Mouse (Mus musculus) olfactory bulb, adult 2 months (tissue): Measurements from ENCODE around the gene Bnc1.

ENCODE experiments used
- CTCF ChIP-seq: fragments of 200-500 bp; IDR thresholded peaks from 2 replicates; pipeline ENCODE4 v1.5.1; 2012; ENCODE audit warnings: low read depth, mild to moderate bottlenecking, low read length, moderate library complexity; ENCODE audit not compliant: insufficient read depth
- POLR2A ChIP-seq: fragments of 200-500 bp; IDR thresholded peaks from 2 replicates; pipeline ENCODE4 v1.6.1; 2012; ENCODE audit warnings: mild to moderate bottlenecking, low read depth, low read length, moderate library complexity; ENCODE audit not compliant: insufficient read depth

DNA sequence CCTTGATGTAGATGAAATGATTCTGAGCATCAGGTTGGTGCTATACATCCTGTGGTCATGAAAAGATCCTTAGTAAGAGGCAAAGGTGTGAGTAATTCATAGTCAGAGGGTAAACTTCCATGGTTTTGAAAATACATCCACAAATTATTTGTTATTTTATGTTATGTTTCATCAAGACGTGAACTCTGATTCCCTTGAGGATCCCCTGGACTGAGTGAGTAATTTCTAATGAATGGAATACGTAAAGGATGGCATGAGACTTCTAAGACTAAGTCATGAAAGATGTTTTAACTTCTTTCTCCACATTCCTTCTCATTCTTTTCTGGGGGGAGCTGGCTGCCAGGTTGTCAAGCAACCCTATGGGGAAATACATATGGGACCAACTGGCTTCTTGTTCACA, 31.6 kb upstream of the Bnc1 start:
- TF ChIP-seq CTCF (no peak), POLR2A (no peak)
